Mouse (Mus musculus) CD4-positive, CD25-positive, alpha-beta regulatory T cell, adult 4 months (primary cell): ENCODE measurements around the gene Fbxl17. TPM values are rescaled to one million over a fixed set of nuclear protein-coding genes. Genes with fewer than 3 reads are reported as not detected.

ENCODE experiments used
- ATAC-seq: one replicate; pipeline ENCODE4 v1.8.0; 2017
- polyA plus RNA-seq, 2 experiments: library from polyadenylated mRNA; unstranded; fragments of 100-300 nt; shearing (Covaris generic); gene quantifications; one replicate each; pipeline ENCODE4 v1.2.1; 2017

The Fbxl17 gene
- polyA plus RNA-seq, 2 experiments from 2014 or later = 5.0 to 11.7 TPM

GRCm38 (mm10) chr17:63273353-63273752 lies 226.5 kb downstream of the Fbxl17 start:
- ATAC-seq = no peak

GRCm38 (mm10) chr17:63272914-63273313 lies 226.9 kb downstream of the Fbxl17 start:
- ATAC-seq = no peak

- no peak for ATAC-seq
Measured at GRCm38 (mm10) chr17:63271000-63271399, 228.8 kb downstream of the Fbxl17 start.

GRCm38 (mm10) chr17:63270513-63270912 lies 229.3 kb downstream of the Fbxl17 start:
- no peak for ATAC-seq

- no peak for ATAC-seq
Measured at GRCm38 (mm10) chr17:63262674-63263073, 237.1 kb downstream of the Fbxl17 start.

- no peak for ATAC-seq
Measured at GRCm38 (mm10) chr17:63261508-63262141, 238.2 kb downstream of the Fbxl17 start.

- ATAC-seq = no peak
Measured at GRCm38 (mm10) chr17:63259091-63259490, 240.7 kb downstream of the Fbxl17 start.

- ATAC-seq = no peak
Measured at GRCm38 (mm10) chr17:63246144-63246619, 253.6 kb downstream of the Fbxl17 start.

GRCm38 (mm10) chr17:63245472-63245871 lies 254.3 kb downstream of the Fbxl17 start:
- no peak for ATAC-seq

GRCm38 (mm10) chr17:63242761-63243160 lies 257.1 kb downstream of the Fbxl17 start:
- no peak for ATAC-seq

- no peak for ATAC-seq
Measured at GRCm38 (mm10) chr17:63240731-63241106, 259.1 kb downstream of the Fbxl17 start.

- ATAC-seq = no peak
Measured at GRCm38 (mm10) chr17:63240021-63240730, 259.6 kb downstream of the Fbxl17 start.

- ATAC-seq = no peak
Measured at GRCm38 (mm10) chr17:63236846-63237245, 263.0 kb downstream of the Fbxl17 start.

- ATAC-seq = no peak
Measured at GRCm38 (mm10) chr17:63236221-63236620, 263.6 kb downstream of the Fbxl17 start.

- ATAC-seq = no peak
Measured at GRCm38 (mm10) chr17:63235821-63236220, 264.0 kb downstream of the Fbxl17 start.

- ATAC-seq = no peak
Measured at GRCm38 (mm10) chr17:63229111-63229510, 270.7 kb downstream of the Fbxl17 start.

- no peak for ATAC-seq
Measured at GRCm38 (mm10) chr17:63226380-63226779, 273.4 kb downstream of the Fbxl17 start.

GRCm38 (mm10) chr17:63225959-63226358 lies 273.9 kb downstream of the Fbxl17 start:
- ATAC-seq = no peak

GRCm38 (mm10) chr17:63223675-63224074 lies 276.1 kb downstream of the Fbxl17 start:
- no peak for ATAC-seq

GRCm38 (mm10) chr17:63221632-63222031 lies 278.2 kb downstream of the Fbxl17 start:
- no peak for ATAC-seq

GRCm38 (mm10) chr17:63220821-63221220 lies 279.0 kb downstream of the Fbxl17 start:
- no peak for ATAC-seq

- ATAC-seq = no peak
Measured at GRCm38 (mm10) chr17:63217016-63217415, 282.8 kb downstream of the Fbxl17 start.

GRCm38 (mm10) chr17:63212018-63212417 lies 287.8 kb downstream of the Fbxl17 start:
- ATAC-seq = no peak

GRCm38 (mm10) chr17:63209151-63209550 lies 290.7 kb downstream of the Fbxl17 start:
- ATAC-seq = no peak
